Mouse (Mus musculus) forebrain, embryonic 13.5 days (tissue): ENCODE measurements around the gene Tut7. TPM values are rescaled to one million over a fixed set of nuclear protein-coding genes. Genes with fewer than 3 reads are reported as not detected.
"Not testable (repeated sequence)": the region's sequence is repeated elsewhere in the genome, so short reads cannot be mapped to it uniquely, and the experiment has no call there.

Experiments used
- ATAC-seq: fragments of 200-750 bp; cut with Nextera tagmentation; 2 replicates; pipeline ENCODE4 v1.8.0; 2017
- H3K27ac ChIP-seq: fragments of 300-500 bp; sonication (generic); 2 replicates; pipeline ENCODE4 v1.5.1; 2015; ENCODE audit warnings: inconsistent platforms, mild to moderate bottlenecking, moderate library complexity
- H3K27me3 ChIP-seq: fragments of 300-500 bp; sonication (generic); 2 replicates; pipeline ENCODE4 v1.6.1; 2015; ENCODE audit warnings: mild to moderate bottlenecking, inconsistent platforms
- H3K36me3 ChIP-seq: fragments of 300-500 bp; sonication (generic); 2 replicates; pipeline ENCODE4 v1.6.1; 2015; ENCODE audit warnings: mild to moderate bottlenecking, inconsistent platforms; ENCODE audit not compliant: poor library complexity, severe bottlenecking
- H3K4me1 ChIP-seq: fragments of 300-500 bp; sonication (generic); 2 replicates; pipeline ENCODE4 v1.6.1; 2015; ENCODE audit warnings: inconsistent platforms
- H3K4me2 ChIP-seq: fragments of 300-500 bp; sonication (generic); 2 replicates; pipeline ENCODE4 v1.6.1; 2015; ENCODE audit warnings: inconsistent platforms, mild to moderate bottlenecking, moderate library complexity
- H3K4me3 ChIP-seq: fragments of 300-500 bp; sonication (generic); 2 replicates; pipeline ENCODE4 v1.5.1; 2015; ENCODE audit warnings: mild to moderate bottlenecking, inconsistent platforms
- H3K9ac ChIP-seq: fragments of 300-500 bp; sonication (generic); 2 replicates; pipeline ENCODE4 v1.6.1; 2015; ENCODE audit warnings: mild to moderate bottlenecking, inconsistent platforms
- H3K9me3 ChIP-seq: fragments of 300-500 bp; sonication (generic); replicated peaks from 2 replicates; pipeline ENCODE4 v1.6.1; 2016; ENCODE audit warnings: inconsistent platforms
- WGBS: fragments of 180-500 bp; shearing (Covaris S2); methylation state at CpG from one replicate; pipeline ENCODE4 v1.1.7; 2015; 5-methylcytosine and 5-hydroxymethylcytosine counted together
- polyA plus RNA-seq: library from polyadenylated mRNA; unstranded; fragments of >200 nt; fragmentation: Nextera tagmentation; extraction: Ambion mirVana; gene quantifications from 2 replicates; pipeline ENCODE4 v1.2.1, GENCODE M21; 2015

Tut7 gene
- polyA plus RNA-seq, 1 experiment from 2014 or later: 48.2 TPM

DNA sequence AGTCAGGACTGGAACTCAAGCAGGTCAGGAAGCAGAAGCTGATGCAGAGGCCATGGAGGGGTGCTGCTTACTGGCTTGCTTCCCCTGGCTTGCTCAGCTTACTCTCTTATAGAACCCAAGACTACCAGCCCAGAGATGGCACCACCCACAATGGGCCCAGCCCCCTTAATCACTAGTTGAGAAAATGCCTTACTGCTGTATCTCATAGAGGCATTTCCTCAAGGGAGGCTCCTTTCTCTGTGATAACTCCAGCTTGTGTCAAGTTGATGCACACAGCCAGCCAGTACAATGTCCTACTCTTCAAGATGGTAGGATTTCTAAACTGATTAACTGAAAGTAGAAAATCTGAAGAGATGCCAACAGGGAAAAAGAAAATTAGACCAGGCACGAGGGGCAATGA is 100.9 kb downstream of the Tut7 start:
- H3K9ac ChIP-seq, H3K9me3 ChIP-seq, H3K4me1 ChIP-seq, H3K36me3 ChIP-seq, H3K4me3 ChIP-seq, H3K27ac ChIP-seq, H3K4me2 ChIP-seq, ATAC-seq, H3K27me3 ChIP-seq: not testable (repeated sequence)
- 71% methylated on average over 1 of the region's 1 CpGs for WGBS

Other genes with a start within 250 kb of the Tut7 start
- 30.1 and 35.7 TPM in 2 replicates for gene Agtpbp1, start 237.9 kb downstream of the Tut7 start, polyA plus RNA-seq
- gene Naa35, start 237.9 kb downstream of the Tut7 start, polyA plus RNA-seq: 156 and 179 TPM in 2 replicates
- gene Golm1, start 147.3 kb downstream of the Tut7 start, polyA plus RNA-seq: 76.4 and 80.6 TPM in 2 replicates
- gene 4921517D22Rik, start 129.0 kb downstream of the Tut7 start, polyA plus RNA-seq: not detected in 2 replicates
- gene Spata31d1a, start 112.8 kb downstream of the Tut7 start, polyA plus RNA-seq: 0.05 TPM in 1 of 2 replicates, not detected in the other
- gene Spata31d1b, start 110.9 kb downstream of the Tut7 start, polyA plus RNA-seq: not detected in 2 replicates
- gene Spata31d1d, start 91.4 kb downstream of the Tut7 start, polyA plus RNA-seq: not detected in 2 replicates
- not detected in 2 replicates for gene 1700014D04Rik, start 76.4 kb downstream of the Tut7 start, polyA plus RNA-seq
- 115 and 119 TPM in 2 replicates for gene Isca1, start 53.3 kb downstream of the Tut7 start, polyA plus RNA-seq
- gene Gm49354, start 40.9 kb downstream of the Tut7 start, polyA plus RNA-seq: not detected in 2 replicates